Mouse (Mus musculus) retina, postnatal 7 days (tissue): Measurements from ENCODE around the gene Zfp90.
A peak's percentile ranks its signal among the peaks of the same experiment; 100 is the strongest.

Source experiments
- DNase-seq: peaks from one replicate; pipeline ENCODE4 v3.0.0-alpha.2; 2012; ENCODE audit warnings: low read depth, low spot score

Gene Zfp90

DNA sequence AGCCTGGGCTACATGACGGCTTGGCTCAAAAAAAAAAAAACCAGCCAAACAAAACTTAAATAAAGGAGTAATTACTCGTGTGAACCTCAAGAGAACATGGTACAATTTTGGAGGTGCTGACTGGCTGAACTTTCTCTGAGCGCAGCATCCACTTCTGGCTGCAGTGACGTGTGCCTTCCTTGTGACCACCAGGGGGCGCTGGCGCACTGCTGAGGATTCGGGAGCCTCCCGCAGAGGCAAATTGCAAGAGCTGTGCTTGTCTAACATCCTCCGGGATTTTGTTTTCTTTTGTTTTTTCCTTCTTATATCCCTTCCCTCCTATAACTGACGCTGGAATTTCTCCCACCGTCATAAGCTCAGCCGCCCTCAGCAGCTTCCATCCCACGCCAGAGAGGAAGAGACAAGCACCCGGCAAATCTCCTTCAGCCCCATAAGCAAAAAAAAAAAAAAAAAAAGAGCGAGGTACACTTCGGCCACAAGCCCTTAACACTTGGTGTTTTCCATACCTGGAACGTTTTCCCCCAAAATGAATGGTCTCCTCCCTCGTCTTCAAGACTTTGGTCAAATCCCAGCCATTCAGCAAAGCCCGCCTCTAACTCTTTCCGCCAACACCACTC, 17.9 kb downstream of the Zfp90 start:
- DNase-seq, result peak; percentile 70

GRCm38 (mm10) chr8:106433667-106434066, 18.5 kb downstream of the Zfp90 start:
- DNase-seq, result no peak

- no peak for DNase-seq
Observed at GRCm38 (mm10) chr8:106437781-106438180, 22.7 kb downstream of the Zfp90 start.

DNA sequence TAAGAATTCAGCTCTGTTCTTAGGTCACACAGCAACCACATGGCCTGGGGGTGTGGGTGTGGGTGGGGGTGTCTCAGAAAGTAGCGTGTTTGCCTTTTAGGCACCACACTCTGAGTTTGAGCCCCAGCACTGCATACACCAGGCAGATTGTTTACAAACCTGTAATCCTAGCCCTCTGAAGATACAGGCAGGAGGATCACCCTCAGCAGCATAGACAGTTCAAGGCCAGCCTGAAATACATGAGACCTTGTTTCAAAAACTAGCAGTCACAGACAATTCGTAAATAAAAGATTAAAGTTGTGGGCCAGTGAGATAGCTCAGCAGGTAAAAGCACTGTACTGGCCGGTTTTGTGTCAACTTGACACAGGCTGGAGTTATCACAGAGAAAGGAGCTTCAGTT, 25.0 kb downstream of the Zfp90 start:
- DNase-seq, result no peak

DNA sequence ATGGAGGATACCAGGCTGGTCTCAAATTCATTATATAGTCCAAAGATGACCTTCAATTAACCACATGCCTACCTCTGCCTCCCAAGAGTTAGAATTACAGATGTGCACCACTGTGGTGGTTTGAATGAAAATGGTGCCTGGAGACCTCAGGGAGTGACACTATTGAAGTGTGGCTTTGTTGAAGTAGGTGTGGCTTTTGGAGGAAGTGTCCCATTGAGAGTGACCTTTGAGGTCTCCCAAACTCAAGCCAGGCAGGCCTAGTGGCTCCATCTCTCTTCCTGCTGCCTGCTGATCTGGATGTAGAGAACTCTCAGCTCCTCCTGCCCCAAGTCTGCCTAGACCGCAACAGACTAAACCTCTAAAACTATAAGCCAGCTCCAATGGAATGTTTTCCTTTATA, 27.6 kb downstream of the Zfp90 start:
- no peak for DNase-seq

DNA sequence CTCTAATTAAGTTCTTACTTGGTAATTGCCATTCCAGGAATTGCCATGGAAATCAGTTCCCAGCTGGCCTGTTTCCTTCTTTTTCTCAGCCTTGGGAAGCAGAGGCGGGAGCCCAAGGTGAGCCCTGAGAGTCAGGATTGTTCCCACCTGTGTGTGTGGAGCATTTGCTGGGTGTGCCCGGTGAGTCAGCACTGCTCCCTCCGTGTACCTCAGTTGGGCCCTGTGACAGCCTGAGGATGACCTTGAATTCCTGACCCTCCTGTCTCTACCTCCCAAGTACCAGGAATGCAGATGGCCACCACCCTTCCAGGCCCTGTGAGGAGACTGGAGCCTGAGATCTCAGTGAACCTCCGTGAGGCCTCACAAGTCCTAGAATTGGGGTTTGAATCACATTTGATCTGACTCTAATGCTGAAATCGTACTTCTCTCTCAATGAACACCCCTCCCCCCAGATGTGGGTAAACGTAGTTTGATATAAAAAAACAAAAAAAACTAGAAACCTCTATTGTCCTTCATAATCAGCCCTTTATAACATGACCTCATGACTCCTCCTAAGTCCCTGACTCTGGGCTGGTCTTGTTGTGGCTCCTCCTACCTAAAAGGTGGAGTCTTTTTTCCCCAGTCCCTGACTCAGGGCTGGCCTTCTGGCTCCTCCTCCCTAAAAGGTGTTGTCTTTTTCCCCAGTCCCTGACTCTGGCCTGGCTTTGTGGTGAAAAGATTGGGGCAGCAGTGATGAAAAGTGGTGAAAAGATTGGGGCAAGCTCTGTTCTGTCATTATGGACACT, 36.4 kb downstream of the Zfp90 start:
- DNase-seq, result no peak

DNA sequence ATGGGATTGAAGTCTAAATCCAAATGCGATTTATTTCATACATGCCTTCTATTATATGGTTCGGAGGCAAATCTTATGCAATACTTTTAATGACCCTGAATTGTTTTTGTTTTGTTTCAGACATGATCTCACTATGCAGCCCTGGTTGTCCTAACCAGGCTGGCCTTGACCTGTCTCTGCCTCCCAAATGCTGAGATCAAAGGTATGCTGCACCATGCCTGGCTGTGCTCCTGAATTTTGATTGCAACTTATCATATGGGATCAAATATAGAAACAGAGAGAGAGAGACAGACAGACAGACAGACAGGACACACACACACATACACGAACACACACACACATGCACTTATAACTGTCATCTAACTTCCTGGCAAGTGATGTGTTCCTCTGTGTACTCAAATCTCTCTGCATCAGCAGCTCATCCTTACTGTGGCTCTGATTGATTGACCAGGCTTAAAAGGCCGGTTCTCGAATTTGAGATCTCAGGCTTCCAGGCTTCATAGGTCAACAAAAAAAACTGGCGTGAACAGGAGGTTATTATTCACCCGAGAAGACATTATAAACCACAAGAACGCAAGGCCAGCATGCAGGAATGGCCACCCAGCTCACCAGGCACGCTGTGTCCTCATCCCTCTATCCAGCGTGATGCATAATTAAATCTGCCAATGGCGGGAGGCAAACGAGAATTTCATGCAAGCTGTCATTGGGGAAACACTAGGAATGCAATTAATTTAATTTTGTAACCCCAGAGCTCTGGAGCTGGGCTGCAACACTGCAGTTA, 37.8 kb downstream of the Zfp90 start:
- DNase-seq, result no peak

DNA sequence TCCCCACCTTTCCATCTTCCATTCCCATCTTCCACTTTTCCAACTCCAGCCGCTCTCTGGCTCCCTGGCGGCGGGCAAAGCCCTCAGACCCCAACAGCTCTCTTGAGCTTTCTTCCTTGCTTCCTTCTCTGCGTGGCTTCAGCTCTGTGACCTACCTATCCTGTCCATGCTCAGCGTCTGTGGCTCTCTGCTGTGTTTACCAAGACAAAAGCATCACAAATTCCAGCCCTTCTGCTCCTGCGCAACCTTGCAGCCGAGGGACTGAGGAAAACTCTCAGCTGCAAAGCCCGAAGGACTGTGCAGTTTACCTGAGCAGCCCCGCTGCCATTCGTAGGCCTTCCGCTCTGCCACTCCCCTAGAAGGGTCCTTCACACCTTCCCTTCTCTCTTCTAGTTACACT, 38.9 kb downstream of the Zfp90 start:
- DNase-seq, result no peak

DNA sequence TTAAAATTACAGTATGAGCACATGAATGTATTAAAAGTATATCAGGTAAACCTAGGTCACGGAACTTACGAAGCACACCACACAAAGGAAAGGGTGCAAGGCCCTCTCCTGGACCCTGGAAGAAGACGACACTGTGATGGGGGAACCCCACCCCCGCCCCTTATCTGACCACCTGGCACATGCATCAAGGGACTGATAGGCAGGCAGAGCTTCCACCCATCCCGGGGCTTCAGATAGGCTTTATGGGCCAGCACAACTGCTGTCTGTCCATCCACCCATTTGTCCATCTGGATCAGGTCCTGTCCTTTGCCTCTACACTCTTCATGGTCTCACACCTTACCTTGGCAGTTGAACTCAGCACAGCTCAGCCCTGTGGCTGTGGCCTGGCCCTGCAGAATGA, 47.0 kb downstream of the Zfp90 start:
- no peak for DNase-seq

- no peak for DNase-seq
Observed at GRCm38 (mm10) chr8:106463795-106464194, 48.7 kb downstream of the Zfp90 start.

DNA sequence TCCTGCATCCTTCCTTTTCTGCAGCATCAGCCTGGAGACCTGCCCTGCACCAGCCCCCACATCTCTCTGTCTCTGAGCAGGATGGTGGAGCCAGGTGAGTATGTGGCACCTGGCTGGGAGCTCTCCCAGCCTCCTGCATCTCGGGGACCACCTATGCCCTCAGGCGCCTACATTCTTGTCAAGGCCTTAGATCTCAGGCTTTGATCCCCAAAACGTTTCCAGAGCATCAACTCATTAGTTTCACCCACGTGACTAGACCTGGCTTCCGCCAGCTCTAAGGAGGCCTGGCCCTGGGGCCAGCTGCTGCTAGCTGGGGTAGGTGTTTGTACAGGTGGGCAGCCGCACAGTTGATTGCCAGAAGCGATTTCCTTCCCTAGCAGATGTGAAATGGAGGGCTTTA, 54.4 kb downstream of the Zfp90 start:
- DNase-seq, result no peak

DNA sequence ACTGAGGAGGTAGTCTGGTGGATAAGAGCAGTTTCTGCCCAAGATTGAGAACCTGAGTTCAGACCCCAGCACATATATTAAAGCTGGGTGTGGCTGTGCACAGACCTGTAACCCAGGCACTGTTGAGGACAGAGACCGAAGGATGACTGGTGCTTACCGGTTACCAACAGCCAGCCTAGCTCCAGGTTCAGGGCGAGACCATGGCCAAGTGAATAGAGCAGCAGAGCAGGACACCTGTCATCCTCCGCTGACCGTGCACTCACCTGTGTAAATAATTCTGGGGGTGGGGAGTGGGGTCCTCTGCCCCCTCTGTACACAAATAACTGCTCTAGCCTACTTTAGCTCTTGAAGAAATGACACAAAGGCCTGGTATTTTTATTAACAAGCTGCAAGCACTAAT, 58.9 kb downstream of the Zfp90 start:
- no peak for DNase-seq
